ENCODE assay signal across 11 mouse cellular contexts in genomic region chr13:83720352-83720751, GRCm38 (mm10).
DNase-seq lines count a peak whose midpoint lies in the region; ATAC-seq lines count a peak whose summit lies in the region.
"Had no signal": no experiment of that assay in that cellular context is flagged by ENCODE, and none has a peak within 500 bp of the region (broad histone marks: within the 10 kb centered on the region; RNA-seq: fewer than 3 reads in every experiment).

No protein-coding gene starts in this region.

- no peaks in the 10 kb centered on the region for H3K36me3 ChIP-seq in forebrain, embryonic 11.5 days (ENCODE audit: control insufficient read depth, insufficient read depth, low read length)
- no peaks in the 10 kb centered on the region for H3K36me3 ChIP-seq in hindbrain, embryonic 16.5 days (ENCODE audit: control insufficient read depth, insufficient read depth, low read length)
- no peaks in the 10 kb centered on the region for H3K36me3 ChIP-seq in neural tube, embryonic 13.5 days
- H3K36me3 ChIP-seq: kidney, embryonic 15.5 days had no signal

- H3K9me3 ChIP-seq in forebrain, embryonic 11.5 days (ENCODE audit: control insufficient read depth, low read length): no peaks in the 10 kb centered on the region
- no peaks in the 10 kb centered on the region for H3K9me3 ChIP-seq in hindbrain, embryonic 16.5 days (ENCODE audit: control insufficient read depth, low read length)
- no peaks in the 10 kb centered on the region for H3K9me3 ChIP-seq in neural tube, embryonic 13.5 days
- H3K9me3 ChIP-seq: kidney, embryonic 15.5 days had no signal

- H3K4me1 ChIP-seq in forebrain, embryonic 11.5 days (replicated peaks; ENCODE audit: control insufficient read depth, insufficient read depth, low read length): 0 out of 2 replicates have a peak, but pooled peaks cover 1% of the 10 kb centered on the region
- no peaks in the 10 kb centered on the region for H3K4me1 ChIP-seq in hindbrain, embryonic 16.5 days (ENCODE audit: control insufficient read depth, insufficient read depth, low read depth, low read length)
- H3K4me1 ChIP-seq in neural tube, embryonic 13.5 days (replicated peaks): peaks cover 35% of the 10 kb centered on the region

- H3K4me2 ChIP-seq in forebrain, embryonic 11.5 days (ENCODE audit: low read depth, low read length, severe bottlenecking): peak overlapping the region; percentile 75
- peak overlapping the region; percentile 75 for H3K4me2 ChIP-seq in hindbrain, embryonic 16.5 days (ENCODE audit: low read length)
- H3K4me2 ChIP-seq in neural tube, embryonic 13.5 days: peak overlapping the region; percentile 69

- peaks cover 5% of the 10 kb centered on the region; the same call in 1 of the 2 replicates for H3K27me3 ChIP-seq in forebrain, embryonic 11.5 days (ENCODE audit: control insufficient read depth, insufficient read depth, low read length)
- no peaks in the 10 kb centered on the region for H3K27me3 ChIP-seq in hindbrain, embryonic 16.5 days (replicated peaks; ENCODE audit: control insufficient read depth, insufficient read depth, low read length)
- peaks cover 15% of the 10 kb centered on the region; the same call in 1 of the 2 replicates for H3K27me3 ChIP-seq in neural tube, embryonic 13.5 days

- WGBS in forebrain, embryonic 11.5 days: 1% methylated on average over 12 of the region's 12 CpGs
- 2% methylated on average over 12 of the region's 12 CpGs for WGBS in hindbrain, embryonic 16.5 days
- WGBS in neural tube, embryonic 13.5 days: 1% methylated on average over 12 of the region's 12 CpGs

- peak overlapping the region; percentile 85 for H3K4me3 ChIP-seq in forebrain, embryonic 11.5 days (ENCODE audit: low read depth, low read length)
- H3K4me3 ChIP-seq in hindbrain, embryonic 16.5 days (ENCODE audit: low read length): peak overlapping the region; percentile 42
- H3K4me3 ChIP-seq in neural tube, embryonic 13.5 days: peak overlapping the region; percentile 84

- no peak for ATAC-seq in forebrain, embryonic 11.5 days (replicated peaks; ENCODE audit: low FRiP score)
- no peak for ATAC-seq in hindbrain, embryonic 16.5 days
- no peak for ATAC-seq in neural tube, embryonic 13.5 days (ENCODE audit: low read depth)

- H3K27ac ChIP-seq in forebrain, embryonic 11.5 days (ENCODE audit: low read depth, low read length): peak overlapping the region; percentile 100
- H3K27ac ChIP-seq in hindbrain, embryonic 16.5 days (ENCODE audit: low read depth, low read length): peak overlapping the region; percentile 99
- peak overlapping the region; percentile 100 for H3K27ac ChIP-seq in neural tube, embryonic 13.5 days (replicated peaks)
- H3K27ac ChIP-seq: kidney, embryonic 15.5 days had no signal

- peak; percentile 8 for DNase-seq in embryo, embryonic 10 days (ENCODE audit: low spot score)
- DNase-seq in embryo, embryonic 9.5 days (ENCODE audit: extremely low spot score): no peak
- DNase-seq in forebrain, embryonic 11.5 days (ENCODE audit: low spot score): peak; percentile 54
- DNase-seq in thymus, postnatal 0 days (ENCODE audit: low spot score): no peak
- no peak for DNase-seq in MN1 (ENCODE audit: low spot score)
- no peak for DNase-seq in lung, postnatal 36 days
- DNase-seq: adrenal gland, adult 2 months; lung, postnatal 14 days had no signal

- peak overlapping the region; percentile 100 for H3K9ac ChIP-seq in forebrain, embryonic 11.5 days (ENCODE audit: low read length)
- peak overlapping the region; percentile 88 for H3K9ac ChIP-seq in hindbrain, embryonic 16.5 days (ENCODE audit: low read depth, low read length)
- peak overlapping the region; percentile 100 for H3K9ac ChIP-seq in neural tube, embryonic 13.5 days
- H3K9ac ChIP-seq: kidney, embryonic 15.5 days had no signal

Comparison
In these comparisons a context has a peak if more than half of its experiments do, and no peak if none do; other contexts are left out.
1. DNase-seq: peak in embryo, embryonic 10 days (single experiment) and forebrain, embryonic 11.5 days (single experiment); none in embryo, embryonic 9.5 days (single experiment), thymus, postnatal 0 days (single experiment), MN1 (single experiment) and lung, postnatal 36 days (single experiment).
2. Peak in every context shown above with its lines, with median percentiles within 50 percentile points of each other: H3K27ac ChIP-seq, H3K4me2 ChIP-seq, H3K4me3 ChIP-seq and H3K9ac ChIP-seq.